Mouse (Mus musculus) natural killer cell, adult 2 months (primary cell): ENCODE data around the gene Glud1.

Experiments used
- DNase-seq, 2 experiments: peaks; one replicate each; pipeline ENCODE4 v3.0.0; 2022; ENCODE audit warnings: low spot score in 2 of 2

Gene Glud1

GRCm38 (mm10) chr14:34310234-34310965 is at the start of gene Glud1, which contains the start of gene Shld2:
TSS of gene Glud1 (plus strand) at chr14:34310727.
TSS of gene Shld2 (minus strand) at chr14:34310493.
- peak; percentile 92 to 93 for DNase-seq

DNA sequence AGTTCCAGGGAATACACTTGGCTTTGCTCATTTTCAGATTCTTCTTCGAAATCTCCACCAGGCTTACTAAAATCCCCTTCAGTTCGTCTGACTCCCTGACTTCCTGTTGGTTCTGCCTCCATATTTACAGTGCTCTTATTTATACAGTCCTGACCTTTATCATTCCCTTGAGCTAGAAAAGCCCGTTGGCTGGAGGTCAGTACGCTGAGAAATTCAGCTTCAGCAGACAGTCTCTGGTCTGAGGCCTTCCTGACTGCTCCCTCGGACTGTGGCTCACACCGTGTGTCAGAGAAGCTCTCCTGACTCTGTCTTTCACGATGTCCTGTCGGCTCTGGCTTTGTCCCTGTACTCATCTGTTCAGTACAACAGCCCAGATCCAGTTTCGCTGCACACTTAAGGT is 42.5 kb upstream of the Glud1 start:
- DNase-seq, result no peak

GRCm38 (mm10) chr14:34273280-34273679 is 37.2 kb upstream of the Glud1 start:
- no peak for DNase-seq

DNA sequence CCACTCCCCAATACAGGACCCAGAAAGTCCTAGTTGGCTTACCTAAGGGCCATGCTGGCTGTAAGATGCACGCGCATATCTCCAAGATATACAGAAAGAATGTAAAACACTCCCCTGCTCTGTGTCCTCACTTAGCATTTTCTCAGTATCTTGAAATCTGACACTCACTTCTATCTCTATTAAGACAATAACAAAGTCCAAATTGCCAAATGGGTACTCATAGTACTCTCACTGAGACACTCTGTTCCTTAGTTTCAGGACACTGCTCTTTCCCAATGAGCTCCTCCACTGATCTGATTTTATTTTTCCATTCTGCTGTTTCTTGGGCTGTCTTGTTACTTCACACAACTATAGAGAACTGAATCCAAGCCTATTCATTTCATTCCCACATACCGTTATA is 36.4 kb upstream of the Glud1 start:
- DNase-seq, result no peak

DNA sequence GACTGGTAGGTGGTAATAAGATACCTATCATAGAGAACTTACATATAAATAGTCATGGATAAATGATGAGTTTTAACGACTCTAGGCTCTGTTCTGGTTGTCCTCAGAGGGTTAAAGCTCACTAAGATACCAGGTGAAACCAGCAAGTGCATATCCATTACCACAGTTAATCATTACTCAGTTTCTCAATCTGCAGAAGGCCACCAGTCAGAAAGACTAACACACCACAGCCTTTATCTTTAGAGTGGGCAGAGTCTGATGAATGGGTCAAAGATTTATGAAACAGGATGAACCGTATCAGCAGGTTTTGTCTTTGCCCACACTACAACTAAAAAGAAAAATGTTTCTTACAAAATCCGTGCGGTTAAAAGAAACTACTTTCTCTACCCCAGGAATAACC is 35.3 kb upstream of the Glud1 start:
- DNase-seq, result no peak

GRCm38 (mm10) chr14:34279726-34280125 is 30.8 kb upstream of the Glud1 start:
- no peak for DNase-seq

- no peak for DNase-seq
Observed at GRCm38 (mm10) chr14:34280798-34281197, 29.7 kb upstream of the Glud1 start.

DNA sequence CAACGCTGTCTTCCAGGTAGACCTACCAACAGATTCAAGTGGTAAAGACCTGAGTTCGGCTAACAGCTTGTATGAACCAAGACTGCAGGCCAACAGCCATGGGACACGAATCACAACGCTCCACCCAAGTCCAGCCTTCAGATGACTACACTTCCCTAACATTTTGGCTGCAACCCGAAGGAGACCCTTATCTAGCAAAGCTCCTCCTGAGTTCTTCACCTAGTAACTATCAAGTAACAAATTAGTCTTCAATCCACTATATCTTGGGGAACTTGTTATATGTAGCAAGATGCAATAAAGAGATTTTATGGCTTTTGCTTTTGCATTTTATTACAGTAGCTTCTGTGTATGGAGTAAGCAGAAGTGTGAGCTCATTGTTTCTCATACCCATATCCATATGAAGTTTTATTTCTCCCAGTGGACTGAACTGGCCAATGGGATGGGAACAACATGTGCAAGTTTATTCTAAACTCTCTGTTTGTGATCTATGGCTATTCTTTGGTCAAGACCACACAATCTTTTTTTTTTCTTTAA is 28.7 kb upstream of the Glud1 start:
- DNase-seq, result no peak

DNA sequence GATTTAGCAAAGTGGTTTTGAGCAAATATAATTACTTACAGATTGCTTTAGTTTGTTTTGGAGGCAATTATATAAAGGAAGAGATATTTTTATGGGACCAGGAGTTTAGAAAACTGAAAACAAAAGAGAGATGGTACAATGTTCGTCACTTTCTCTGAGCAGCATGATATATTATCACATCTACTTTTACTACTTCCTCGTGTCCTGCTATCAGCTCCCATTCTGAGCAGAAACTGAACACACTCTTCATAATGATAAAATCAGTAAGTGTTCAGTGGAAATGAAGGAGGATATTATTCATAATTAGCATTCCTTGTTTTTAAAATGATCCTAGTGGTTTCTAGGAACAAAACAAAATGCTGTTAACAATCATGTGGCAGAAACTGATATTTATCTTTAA is 22.1 kb upstream of the Glud1 start:
- no peak for DNase-seq

GRCm38 (mm10) chr14:34289259-34290015 is 21.1 kb upstream of the Glud1 start:
- no peak for DNase-seq

GRCm38 (mm10) chr14:34290229-34290628 is 20.3 kb upstream of the Glud1 start:
- no peak for DNase-seq

- no peak for DNase-seq
Observed at GRCm38 (mm10) chr14:34293641-34294040, 16.9 kb upstream of the Glud1 start.

DNA sequence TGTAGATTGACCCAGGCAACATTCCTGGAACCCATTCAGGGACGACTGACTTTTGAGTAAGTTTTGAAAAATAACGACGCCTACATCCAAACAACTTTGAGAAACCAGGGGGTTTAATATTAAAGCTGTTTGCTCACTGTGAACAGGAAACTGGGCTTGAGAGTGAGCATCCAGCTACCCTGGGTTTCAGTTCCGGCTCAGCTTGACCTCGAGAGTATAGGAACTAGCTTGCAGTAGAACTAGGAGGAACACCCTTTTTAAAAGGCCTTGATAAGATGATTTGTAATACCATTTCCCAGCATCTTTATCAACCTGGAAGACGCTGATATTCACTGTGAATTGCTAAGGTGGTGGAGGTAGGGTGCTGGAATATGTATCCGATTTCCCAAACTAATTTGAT is 14.2 kb upstream of the Glud1 start:
- DNase-seq, result peak in 1 of 2 experiments; percentile 29

GRCm38 (mm10) chr14:34297038-34297437 is 13.5 kb upstream of the Glud1 start:
- DNase-seq, result no peak

DNA sequence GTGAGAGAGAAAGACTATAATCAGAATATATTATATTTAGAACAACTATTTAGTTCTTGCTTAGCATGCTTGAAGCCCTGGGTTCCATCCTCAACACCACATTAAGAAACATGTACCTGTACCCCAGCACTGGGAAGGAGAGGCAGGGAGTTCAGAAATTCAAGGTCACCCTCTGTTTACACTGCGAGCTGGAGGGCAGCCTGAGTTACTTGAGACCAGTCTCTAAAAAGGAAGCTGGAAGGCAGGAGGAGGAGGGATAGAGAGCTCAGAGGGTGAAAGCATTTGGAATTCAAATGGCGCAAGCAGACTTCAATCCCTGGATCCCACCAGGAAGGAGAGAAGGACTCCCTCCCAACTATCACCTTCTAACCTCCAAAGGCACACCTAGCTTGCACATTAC is 12.9 kb upstream of the Glud1 start:
- no peak for DNase-seq

DNA sequence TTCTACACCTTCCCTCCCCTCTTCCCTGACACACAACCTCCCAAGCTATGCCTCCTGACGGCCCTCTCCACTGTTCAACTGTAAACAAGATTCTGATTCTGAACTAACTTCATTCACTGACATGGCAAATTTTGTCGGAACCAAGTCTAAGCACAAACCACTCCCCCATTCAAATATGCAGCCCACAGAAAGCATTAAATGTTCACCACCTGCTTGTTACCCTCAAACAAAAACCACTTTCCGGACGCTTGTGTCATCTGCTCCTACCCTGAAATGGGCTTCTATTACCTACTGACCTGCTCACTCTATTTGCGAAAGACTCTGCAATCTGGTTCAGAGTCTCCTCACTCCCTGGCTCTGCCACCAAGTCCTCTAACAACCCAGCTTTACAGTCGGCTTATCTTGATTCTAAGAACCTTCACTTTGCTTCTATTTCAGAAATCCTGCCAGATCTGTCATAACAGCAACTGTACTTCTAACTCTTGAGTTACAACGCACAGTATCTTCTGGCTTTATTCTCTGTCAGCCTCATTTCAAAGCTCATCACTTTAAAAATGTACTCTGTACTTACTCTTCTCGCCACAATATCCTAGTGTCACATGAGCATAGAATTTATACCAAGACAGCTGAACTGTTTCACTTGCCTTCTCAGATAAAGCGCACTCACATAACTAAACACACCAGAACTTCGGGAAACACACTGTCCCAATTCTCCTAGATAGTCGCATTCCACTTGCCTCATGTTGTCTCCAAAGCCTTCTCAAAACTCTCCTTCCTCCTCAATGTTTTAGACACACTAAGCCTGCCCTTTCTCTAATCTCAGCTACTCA is 11.4 kb upstream of the Glud1 start:
- no peak for DNase-seq

DNA sequence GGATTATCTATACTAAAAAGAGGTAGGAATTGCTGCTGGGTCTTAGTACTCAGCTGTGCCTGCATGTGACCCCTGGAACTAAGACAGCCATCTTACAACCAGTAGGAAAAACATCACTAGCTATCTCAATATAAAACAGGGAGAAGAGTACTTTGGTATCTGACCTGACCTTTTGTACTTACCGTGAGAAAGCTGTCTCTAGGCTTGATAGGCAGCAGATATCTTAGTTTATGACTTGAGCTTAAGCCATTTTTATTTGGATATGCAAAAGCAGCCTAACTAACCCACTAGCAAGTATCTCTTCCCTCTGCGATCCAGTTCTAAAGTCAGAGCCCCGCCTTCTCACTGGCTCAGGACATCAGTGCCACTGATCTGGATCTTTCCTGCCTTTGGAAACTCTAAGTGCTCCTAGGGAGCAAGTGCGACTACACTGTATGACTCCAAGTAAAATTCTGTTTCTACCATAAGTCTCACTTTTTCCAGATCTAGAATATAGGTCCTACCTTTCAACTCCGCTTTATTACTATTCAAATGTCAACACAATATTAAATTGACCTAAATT is 7.8 kb upstream of the Glud1 start:
- DNase-seq, result no peak

DNA sequence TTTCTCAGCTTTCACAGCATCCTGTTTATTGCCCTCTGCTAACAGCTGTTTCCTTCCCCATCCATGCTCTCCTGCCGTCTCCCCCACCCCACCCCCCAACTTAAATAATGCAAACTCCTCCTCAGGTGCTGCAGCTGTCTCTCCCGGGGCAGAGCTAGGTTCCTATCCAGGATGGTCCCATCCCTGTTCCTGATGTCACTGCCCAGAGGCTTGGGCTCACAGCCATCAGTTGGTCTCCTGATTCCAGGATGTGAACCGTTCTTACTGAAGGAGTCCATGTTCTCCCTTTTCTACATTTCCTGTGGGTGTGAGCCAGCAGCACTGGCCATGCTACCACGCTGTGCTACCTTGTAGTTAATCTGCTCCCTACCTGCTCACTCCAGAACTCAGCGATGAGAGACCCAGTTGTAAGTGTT is 7.3 kb upstream of the Glud1 start:
- no peak for DNase-seq

DNA sequence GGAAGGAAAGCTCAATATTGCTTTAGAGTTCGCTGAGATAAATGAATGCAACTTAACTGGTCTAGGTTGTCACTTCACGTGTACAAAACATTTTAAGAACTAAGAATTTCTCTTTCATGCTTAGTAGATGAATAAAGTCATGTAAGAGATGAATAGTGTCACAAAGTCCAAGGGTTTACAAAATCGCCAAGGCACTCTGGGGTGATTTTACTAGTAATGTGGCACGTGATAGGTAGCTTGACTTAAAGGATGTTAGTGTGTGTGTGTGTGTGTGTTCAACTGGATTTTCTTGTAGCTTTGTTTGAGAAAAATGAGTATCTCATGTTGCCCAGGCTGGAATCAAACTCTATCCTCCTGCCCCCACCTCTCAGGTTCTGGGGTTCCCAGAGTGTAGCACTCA is 1.3 kb upstream of the Glud1 start:
- no peak for DNase-seq

- no peak for DNase-seq
Observed at GRCm38 (mm10) chr14:34309907-34310233, 657 bp upstream of the Glud1 start.

DNA sequence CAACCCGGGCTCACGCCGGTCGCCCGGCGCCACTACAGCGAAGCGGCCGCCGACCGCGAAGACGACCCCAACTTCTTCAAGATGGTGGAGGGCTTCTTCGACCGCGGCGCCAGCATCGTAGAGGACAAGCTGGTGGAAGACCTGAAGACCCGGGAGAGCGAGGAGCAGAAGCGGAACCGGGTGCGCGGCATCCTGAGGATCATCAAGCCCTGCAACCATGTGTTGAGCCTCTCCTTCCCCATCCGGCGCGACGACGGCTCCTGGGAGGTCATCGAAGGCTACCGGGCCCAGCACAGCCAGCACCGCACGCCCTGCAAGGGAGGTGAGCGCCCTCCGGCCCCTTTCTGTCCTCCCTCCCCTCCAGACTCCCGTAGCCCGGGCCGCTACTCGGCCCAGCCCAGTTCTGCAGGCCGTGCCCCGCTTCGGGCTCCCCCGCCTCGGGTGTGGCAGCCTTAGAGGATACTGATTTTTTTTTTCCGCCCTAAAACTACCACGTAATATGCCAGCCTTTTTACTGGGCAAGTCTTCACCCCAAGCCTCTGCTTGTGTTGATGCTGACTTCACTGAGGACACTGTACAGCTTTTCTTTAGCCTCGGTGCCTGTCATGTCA is 599 bp downstream of the Glud1 start:
- peak; percentile 50 to 52 for DNase-seq
